Mouse (Mus musculus) forelimb bud, embryonic 11.5 days (tissue): Measurements from ENCODE around the gene Zfp59.
"Not testable (repeated sequence)": the region's sequence is repeated elsewhere in the genome, so short reads cannot be mapped to it uniquely, and the experiment has no call there.

ENCODE experiments used
- DNase-seq: peaks from one replicate; pipeline ENCODE4 v3.0.0-alpha.2; 2012; ENCODE audit warnings: low read depth, low spot score

Zfp59 gene

GRCm38 (mm10) chr7:27862578-27862977 is 24.2 kb downstream of the Zfp59 start:
- DNase-seq: not testable (repeated sequence)

- DNase-seq: no peak
Observed at GRCm38 (mm10) chr7:27881721-27882120, 43.3 kb downstream of the Zfp59 start.

GRCm38 (mm10) chr7:27900601-27901000 is 62.2 kb downstream of the Zfp59 start:
- DNase-seq: no peak

- DNase-seq: no peak
Observed at GRCm38 (mm10) chr7:27905061-27905848, 66.8 kb downstream of the Zfp59 start.
